8 mouse cellular contexts compared by ENCODE assay signal in genomic region chr17:69157101-69157808, GRCm38 (mm10).
DNase-seq lines count a peak whose midpoint lies in the region; ATAC-seq and TF ChIP-seq lines count a peak whose summit lies in the region.

No protein-coding gene starts in this region.

- no peaks in the 10 kb centered on the region for H3K9me3 ChIP-seq in lung, embryonic 14.5 days (ENCODE audit: low read depth, low read length)
- no peaks in the 10 kb centered on the region for H3K9me3 ChIP-seq in forebrain, embryonic 15.5 days
- H3K9me3 ChIP-seq in intestine, embryonic 14.5 days (ENCODE audit: control insufficient read depth, low read length) = no peaks in the 10 kb centered on the region
- H3K9me3 ChIP-seq in liver, embryonic 14.5 days (ENCODE audit: control insufficient read depth, low read length) = no peaks in the 10 kb centered on the region

- ATAC-seq in lung, embryonic 14.5 days (ENCODE audit: insufficient read depth) = peak; percentile 67
- ATAC-seq in forebrain, embryonic 15.5 days (replicated peaks) = peak; percentile 63
- ATAC-seq in intestine, embryonic 14.5 days (replicated peaks; ENCODE audit: low FRiP score, low TSS enrichment, low read depth) = peak; percentile 66
- ATAC-seq in liver, embryonic 14.5 days (ENCODE audit: insufficient read depth) = no peak

- peak; percentile 48 for DNase-seq in lung, embryonic 14.5 days
- DNase-seq in lung, postnatal 14 days = no peak
- DNase-seq in cerebellum, adult 11 months = peak; percentile 53
- peak; percentile 63 for DNase-seq in intestine, embryonic 14.5 days (ENCODE audit: low spot score)
- no peak for DNase-seq in liver, embryonic 14.5 days (ENCODE audit: low read depth in 3 of 3, low spot score in 3 of 3)
- DNase-seq in ovary, postnatal 36 days (ENCODE audit: low spot score) = peak; percentile 21
- DNase-seq in layer of hippocampus, adult 8-10 months (ENCODE audit: low spot score in 2 of 2) = no peak

- H3K4me1 ChIP-seq in lung, embryonic 14.5 days (ENCODE audit: insufficient read depth) = no peaks in the 10 kb centered on the region
- peaks cover 8% of the 10 kb centered on the region; the same call in 1 of the 2 replicates for H3K4me1 ChIP-seq in forebrain, embryonic 15.5 days
- H3K4me1 ChIP-seq in intestine, embryonic 14.5 days (replicated peaks; ENCODE audit: control insufficient read depth, insufficient read depth, low read length) = no peaks in the 10 kb centered on the region
- no peaks in the 10 kb centered on the region for H3K4me1 ChIP-seq in liver, embryonic 14.5 days (replicated peaks; ENCODE audit: control insufficient read depth in 2 of 2, insufficient read depth in 2 of 2, low read length in 1 of 2)

- no peak for TF ChIP-seq CTCF in lung, embryonic 14.5 days (IDR thresholded peaks at IDR 0.05; ENCODE audit: low read depth)
- no peak for TF ChIP-seq CTCF in liver, embryonic 14.5 days (IDR thresholded peaks at IDR 0.05; ENCODE audit: low read depth)

- peak overlapping the region; percentile 90 for H3K9ac ChIP-seq in lung, embryonic 14.5 days
- H3K9ac ChIP-seq in forebrain, embryonic 15.5 days (replicated peaks) = peak overlapping the region; percentile 83
- H3K9ac ChIP-seq in intestine, embryonic 14.5 days (ENCODE audit: low read length) = peak overlapping the region; percentile 64
- H3K9ac ChIP-seq in liver, embryonic 14.5 days (replicated peaks) = no peak overlapping the region

- H3K27me3 ChIP-seq in lung, embryonic 14.5 days (ENCODE audit: insufficient read depth, low read length) = 0 out of 2 replicates have a peak, but pooled peaks cover 4% of the 10 kb centered on the region
- H3K27me3 ChIP-seq in forebrain, embryonic 15.5 days = no peaks in the 10 kb centered on the region
- no peaks in the 10 kb centered on the region for H3K27me3 ChIP-seq in intestine, embryonic 14.5 days (replicated peaks; ENCODE audit: control insufficient read depth, insufficient read depth, low read length)
- H3K27me3 ChIP-seq in liver, embryonic 14.5 days (ENCODE audit: control insufficient read depth, insufficient read depth, low read length) = peaks cover 15% of the 10 kb centered on the region

- peak overlapping the region; percentile 88 for H3K4me3 ChIP-seq in lung, embryonic 14.5 days (ENCODE audit: low read depth, low read length)
- H3K4me3 ChIP-seq in forebrain, embryonic 15.5 days = peak overlapping the region; percentile 74
- peak overlapping the region; percentile 88 for H3K4me3 ChIP-seq in intestine, embryonic 14.5 days (ENCODE audit: low read depth, low read length)
- peak overlapping the region; percentile 46 to 50 for H3K4me3 ChIP-seq in liver, embryonic 14.5 days (ENCODE audit: insufficient read depth in 1 of 2, low read depth in 2 of 2, low read length in 2 of 2)

- H3K36me3 ChIP-seq in lung, embryonic 14.5 days (ENCODE audit: insufficient read depth) = no peaks in the 10 kb centered on the region
- H3K36me3 ChIP-seq in forebrain, embryonic 15.5 days = no peaks in the 10 kb centered on the region
- H3K36me3 ChIP-seq in intestine, embryonic 14.5 days (ENCODE audit: control insufficient read depth, insufficient read depth, low read length) = no peaks in the 10 kb centered on the region
- no peaks in the 10 kb centered on the region for H3K36me3 ChIP-seq in liver, embryonic 14.5 days (replicated peaks; ENCODE audit: control insufficient read depth, insufficient read depth, low read depth)

- peak overlapping the region; percentile 76 for H3K27ac ChIP-seq in lung, embryonic 14.5 days (ENCODE audit: low read depth)
- peak overlapping the region; percentile 60 for H3K27ac ChIP-seq in forebrain, embryonic 15.5 days (replicated peaks)
- peak overlapping the region; percentile 27 for H3K27ac ChIP-seq in intestine, embryonic 14.5 days (ENCODE audit: low read depth)
- H3K27ac ChIP-seq in liver, embryonic 14.5 days = no peak overlapping the region

- TF ChIP-seq EP300 in liver, embryonic 14.5 days (IDR thresholded peaks at IDR 0.05; ENCODE audit: low read depth) = no peak

- WGBS in lung, embryonic 14.5 days = under 1% methylated on average over 65 of the region's 66 CpGs
- under 1% methylated on average over 63 of the region's 66 CpGs for WGBS in forebrain, embryonic 15.5 days
- under 1% methylated on average over 54 of the region's 66 CpGs for WGBS in intestine, embryonic 14.5 days
- under 1% methylated on average over 44 of the region's 66 CpGs for WGBS in liver, embryonic 14.5 days (ENCODE audit: insufficient replicate concordance)

- peak overlapping the region; percentile 80 for H3K4me2 ChIP-seq in lung, embryonic 14.5 days
- peak overlapping the region; percentile 53 for H3K4me2 ChIP-seq in forebrain, embryonic 15.5 days (replicated peaks)
- H3K4me2 ChIP-seq in intestine, embryonic 14.5 days (ENCODE audit: low read length) = peak overlapping the region; percentile 87
- peak overlapping the region; percentile 56 for H3K4me2 ChIP-seq in liver, embryonic 14.5 days (ENCODE audit: low read depth)

Comparison
In these comparisons a context has a peak if more than half of its experiments do, and no peak if none do; other contexts are left out.
1. DNase-seq: peak in lung, embryonic 14.5 days (single experiment), cerebellum, adult 11 months (single experiment), intestine, embryonic 14.5 days (single experiment) and ovary, postnatal 36 days (single experiment); none in lung, postnatal 14 days (single experiment), liver, embryonic 14.5 days (0 of 3) and layer of hippocampus, adult 8-10 months (0 of 2).
2. Peak in every context shown above with its lines, with median percentiles within 50 percentile points of each other: H3K4me2 ChIP-seq and H3K4me3 ChIP-seq.